Mouse (Mus musculus) stomach, embryonic 15.5 days (tissue): ENCODE data around the gene Hist1h2bl. TPM values are rescaled to one million over a fixed set of nuclear protein-coding genes. Genes with fewer than 3 reads are reported as not detected.
"Not testable (repeated sequence)": the region's sequence is repeated elsewhere in the genome, so short reads cannot be mapped to it uniquely, and the experiment has no call there.

Experiments used
- ATAC-seq: fragments of 200-750 bp; cut with Nextera tagmentation; 2 replicates; pipeline ENCODE4 v1.8.0; 2017; ENCODE audit warnings: low read depth, moderate number of reproducible peaks, moderate TSS enrichment; ENCODE audit not compliant: insufficient read depth, low FRiP score
- H3K27ac ChIP-seq: fragments of 300-500 bp; sonication (generic); 2 replicates; pipeline ENCODE4 v1.5.1; 2015; ENCODE audit warnings: mild to moderate bottlenecking, inconsistent platforms
- H3K27me3 ChIP-seq: fragments of 300-500 bp; sonication (generic); replicated peaks from 2 replicates; pipeline ENCODE4 v1.6.1; 2015; ENCODE audit warnings: inconsistent platforms
- H3K36me3 ChIP-seq: fragments of 300-500 bp; sonication (generic); 2 replicates; pipeline ENCODE4 v1.6.1; 2015; ENCODE audit warnings: inconsistent platforms
- H3K4me1 ChIP-seq: fragments of 300-500 bp; sonication (generic); 2 replicates; pipeline ENCODE4 v1.6.1; 2015; ENCODE audit warnings: inconsistent platforms
- H3K4me2 ChIP-seq: fragments of 300-500 bp; sonication (generic); 2 replicates; pipeline ENCODE4 v1.6.1; 2015; ENCODE audit warnings: mild to moderate bottlenecking, inconsistent platforms
- H3K4me3 ChIP-seq: fragments of 300-500 bp; sonication (generic); replicated peaks from 2 replicates; pipeline ENCODE4 v1.5.1; 2015; ENCODE audit warnings: inconsistent platforms
- H3K9ac ChIP-seq: fragments of 300-500 bp; sonication (generic); 2 replicates; pipeline ENCODE4 v1.6.1; 2015; ENCODE audit warnings: inconsistent platforms
- H3K9me3 ChIP-seq: fragments of 300-500 bp; sonication (generic); 2 replicates; pipeline ENCODE4 v1.6.1; 2016; ENCODE audit warnings: inconsistent platforms
- WGBS: fragments of 180-500 bp; shearing (Covaris S2); methylation state at CpG from one replicate; pipeline ENCODE4 v1.1.7; 2015; 5-methylcytosine and 5-hydroxymethylcytosine counted together
- polyA plus RNA-seq: library from polyadenylated mRNA; unstranded; fragments of >200 nt; fragmentation: Nextera tagmentation; extraction: Ambion mirVana; gene quantifications from 2 replicates; pipeline ENCODE4 v1.2.1, GENCODE M21; 2015

Gene Hist1h2bl
- polyA plus RNA-seq, 1 experiment from 2014 or later: 4.4 TPM

- 38% methylated on average over 1 of the region's 1 CpGs for WGBS
- Histone ChIP-seq H3K4me3 (no peak overlapping the region), H3K36me3 (no peaks in the 10 kb centered on the region), H3K9me3 (no peaks in the 10 kb centered on the region), H3K27me3 (no peaks in the 10 kb centered on the region), H3K9ac (no peak overlapping the region), H3K4me2 (no peak overlapping the region), H3K4me1 (peaks cover 7% of the 10 kb centered on the region; the same call in 1 of the 2 replicates), H3K27ac (no peak overlapping the region)
- no peak for ATAC-seq
Measured at GRCm38 (mm10) chr13:21745006-21745405, 29.1 kb upstream of the Hist1h2bl start.

DNA sequence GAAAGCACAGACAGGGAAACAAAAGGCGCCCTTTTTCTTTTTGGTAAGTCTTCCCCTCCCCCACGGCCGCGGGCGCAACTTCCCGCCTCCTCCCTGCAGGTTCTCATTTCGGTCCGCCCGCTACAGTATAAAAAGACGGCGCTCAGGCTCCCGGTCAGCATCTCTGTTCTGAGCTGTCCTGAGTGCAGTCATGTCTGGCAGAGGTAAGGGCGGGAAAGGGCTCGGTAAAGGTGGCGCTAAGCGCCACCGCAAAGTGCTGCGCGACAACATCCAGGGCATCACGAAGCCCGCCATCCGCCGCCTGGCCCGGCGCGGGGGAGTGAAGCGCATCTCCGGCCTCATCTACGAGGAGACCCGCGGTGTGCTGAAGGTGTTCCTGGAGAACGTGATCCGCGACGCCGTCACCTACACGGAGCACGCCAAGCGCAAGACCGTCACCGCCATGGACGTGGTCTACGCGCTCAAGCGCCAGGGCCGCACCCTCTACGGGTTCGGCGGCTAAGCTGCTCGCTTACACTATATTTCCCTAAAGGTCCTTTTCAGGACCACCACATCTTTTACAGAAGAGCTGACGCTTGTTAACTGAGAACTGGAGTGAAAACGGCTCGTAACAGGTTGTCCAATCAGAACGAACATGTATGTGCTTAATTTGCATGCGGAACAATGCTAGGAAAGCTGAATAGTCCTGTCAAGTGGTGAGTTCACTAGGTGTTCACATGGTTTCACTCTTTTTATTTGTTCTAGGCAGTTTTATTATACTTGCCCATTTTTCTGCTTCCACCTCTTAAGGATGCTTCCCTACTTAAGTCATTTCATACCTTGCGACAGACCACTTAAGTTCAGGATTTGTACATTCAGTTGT, 19.2 kb upstream of the Hist1h2bl start, which contains the start of gene Hist1h4j:
Hist1h4j (plus strand) TSS at position 159 of the 862 bp plus-strand sequence.
- Histone ChIP-seq H3K4me3 (peak within 1 kb of the TSS; percentile 55), H3K4me2 (peak within 1 kb of the TSS; percentile 67), H3K9ac (peak within 1 kb of the TSS; percentile 35; the same call in 1 of the 2 replicates), H3K27ac (peak within 1 kb of the TSS; percentile 96)
- H3K36me3 ChIP-seq, H3K9me3 ChIP-seq, H3K27me3 ChIP-seq, H3K4me1 ChIP-seq: not testable (repeated sequence)
- ATAC-seq: peak; percentile 92
- under 1% methylated on average over 46 of the region's 56 CpGs for WGBS

DNA sequence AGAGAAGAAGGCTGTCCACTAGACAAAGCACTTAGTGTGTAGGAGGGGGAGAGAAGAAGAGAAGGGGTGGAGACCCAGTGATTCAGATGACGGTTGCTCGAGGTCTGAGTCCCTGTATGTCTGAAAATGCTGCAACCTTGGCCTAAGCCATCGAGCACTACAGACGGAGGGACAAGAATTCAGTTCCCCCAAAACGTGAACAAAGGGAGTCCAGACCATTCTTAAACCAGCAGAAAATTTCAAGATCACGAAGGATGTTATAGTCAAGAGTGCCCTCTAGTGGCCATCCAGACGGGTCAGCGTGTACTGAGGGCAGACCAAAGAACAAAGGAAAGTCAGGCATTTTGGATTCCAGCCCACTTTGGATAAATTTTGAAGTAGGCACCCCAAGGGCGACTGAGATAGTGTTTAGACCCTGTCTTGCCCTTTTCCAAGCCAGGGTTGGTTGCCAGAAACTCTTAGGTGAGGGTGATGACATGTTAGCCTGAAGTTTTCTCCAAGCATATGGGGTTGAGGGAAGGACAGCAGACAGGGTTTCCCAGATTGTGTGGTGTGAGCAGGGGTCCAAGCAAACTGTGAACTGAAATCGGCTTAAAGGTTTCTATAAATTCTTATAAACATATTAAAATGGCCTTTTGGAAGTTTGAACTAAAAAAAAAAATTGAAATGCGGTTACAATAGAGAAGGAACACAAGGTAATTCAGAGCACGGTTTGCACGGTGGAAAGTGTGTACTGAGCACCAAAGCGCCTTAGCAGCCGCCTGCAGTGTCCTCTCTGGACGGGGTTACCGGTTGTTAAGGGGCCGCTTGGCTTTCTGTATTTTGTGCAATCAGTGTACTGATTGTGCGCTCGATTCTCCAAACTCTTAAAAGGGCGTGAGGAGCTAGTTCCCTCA, 18.3 kb upstream of the Hist1h2bl start:
- H3K27ac ChIP-seq: peak overlapping the region; percentile 96
- H3K27me3 ChIP-seq: no peaks in the 10 kb centered on the region
- peak overlapping the region; percentile 35; the same call in 1 of the 2 replicates for H3K9ac ChIP-seq
- no peaks in the 10 kb centered on the region for H3K9me3 ChIP-seq
- WGBS: under 1% methylated on average over 21 of the region's 21 CpGs
- peak; percentile 66 for ATAC-seq
- H3K4me1 ChIP-seq: no peaks in the 10 kb centered on the region
- H3K4me3 ChIP-seq: peak overlapping the region; percentile 55
- peak overlapping the region; percentile 67 for H3K4me2 ChIP-seq
- no peaks in the 10 kb centered on the region for H3K36me3 ChIP-seq

- H3K4me2 ChIP-seq: no peak overlapping the region
- ATAC-seq: no peak
- no peaks in the 10 kb centered on the region for H3K36me3 ChIP-seq
- no peaks in the 10 kb centered on the region for H3K4me1 ChIP-seq
- no peaks in the 10 kb centered on the region for H3K27me3 ChIP-seq
- H3K27ac ChIP-seq: peak overlapping the region; percentile 33; the same call in 1 of the 2 replicates
- WGBS: 73% methylated on average over 5 of the region's 5 CpGs
- H3K9ac ChIP-seq: no peak overlapping the region
- H3K9me3 ChIP-seq: no peaks in the 10 kb centered on the region
- no peak overlapping the region for H3K4me3 ChIP-seq
Measured at GRCm38 (mm10) chr13:21733466-21733865, 17.5 kb upstream of the Hist1h2bl start.

GRCm38 (mm10) chr13:21729544-21729943, 13.6 kb upstream of the Hist1h2bl start:
- no peak overlapping the region for H3K9ac ChIP-seq

DNA sequence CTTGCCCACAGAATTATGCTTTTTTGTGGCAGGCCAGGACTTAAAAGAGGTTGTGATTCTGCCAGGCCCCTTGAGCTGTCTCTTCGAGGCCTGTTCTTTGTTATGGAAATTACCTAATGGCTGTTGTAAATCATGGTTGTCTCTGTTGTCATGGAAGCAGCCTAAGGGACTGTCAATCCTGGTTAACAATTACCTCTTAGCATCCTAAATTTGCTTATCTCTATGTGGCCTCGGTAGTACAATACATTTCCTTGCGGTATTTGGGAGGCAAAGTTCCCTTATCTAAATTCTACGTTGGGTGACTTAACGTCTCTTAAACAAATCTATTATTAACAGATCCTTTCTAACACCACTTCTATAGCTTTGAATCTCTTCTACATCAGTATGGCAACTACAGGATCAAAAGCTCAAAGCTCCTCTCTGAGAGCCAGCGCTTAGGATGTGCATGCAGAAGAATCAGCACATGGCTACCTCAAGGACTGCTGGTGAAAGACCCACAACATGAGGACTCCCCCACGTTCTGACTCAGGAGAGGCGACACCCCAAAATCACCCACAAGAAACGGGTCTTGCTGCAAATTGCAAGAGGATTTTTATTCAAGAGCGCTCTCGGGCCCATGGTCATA, 12.1 kb upstream of the Hist1h2bl start:
- Histone ChIP-seq H3K27ac (no peak overlapping the region), H3K9me3 (no peaks in the 10 kb centered on the region), H3K4me2 (no peak overlapping the region), H3K9ac (no peak overlapping the region), H3K4me1 (no peaks in the 10 kb centered on the region), H3K36me3 (no peaks in the 10 kb centered on the region), H3K4me3 (no peak overlapping the region), H3K27me3 (no peaks in the 10 kb centered on the region)
- no peak for ATAC-seq
- 40% methylated on average over 11 of the region's 11 CpGs for WGBS

More at GRCm38 (mm10) chr13:21729544-21729943, 13.6 kb upstream of the Hist1h2bl start:
- Histone ChIP-seq H3K27me3 (no peaks in the 10 kb centered on the region), H3K4me3 (no peak overlapping the region), H3K4me1 (no peaks in the 10 kb centered on the region), H3K9me3 (no peaks in the 10 kb centered on the region), H3K4me2 (no peak overlapping the region), H3K36me3 (no peaks in the 10 kb centered on the region), H3K27ac (no peak overlapping the region)
- 67% methylated on average over 1 of the region's 1 CpGs for WGBS
- no peak for ATAC-seq

DNA sequence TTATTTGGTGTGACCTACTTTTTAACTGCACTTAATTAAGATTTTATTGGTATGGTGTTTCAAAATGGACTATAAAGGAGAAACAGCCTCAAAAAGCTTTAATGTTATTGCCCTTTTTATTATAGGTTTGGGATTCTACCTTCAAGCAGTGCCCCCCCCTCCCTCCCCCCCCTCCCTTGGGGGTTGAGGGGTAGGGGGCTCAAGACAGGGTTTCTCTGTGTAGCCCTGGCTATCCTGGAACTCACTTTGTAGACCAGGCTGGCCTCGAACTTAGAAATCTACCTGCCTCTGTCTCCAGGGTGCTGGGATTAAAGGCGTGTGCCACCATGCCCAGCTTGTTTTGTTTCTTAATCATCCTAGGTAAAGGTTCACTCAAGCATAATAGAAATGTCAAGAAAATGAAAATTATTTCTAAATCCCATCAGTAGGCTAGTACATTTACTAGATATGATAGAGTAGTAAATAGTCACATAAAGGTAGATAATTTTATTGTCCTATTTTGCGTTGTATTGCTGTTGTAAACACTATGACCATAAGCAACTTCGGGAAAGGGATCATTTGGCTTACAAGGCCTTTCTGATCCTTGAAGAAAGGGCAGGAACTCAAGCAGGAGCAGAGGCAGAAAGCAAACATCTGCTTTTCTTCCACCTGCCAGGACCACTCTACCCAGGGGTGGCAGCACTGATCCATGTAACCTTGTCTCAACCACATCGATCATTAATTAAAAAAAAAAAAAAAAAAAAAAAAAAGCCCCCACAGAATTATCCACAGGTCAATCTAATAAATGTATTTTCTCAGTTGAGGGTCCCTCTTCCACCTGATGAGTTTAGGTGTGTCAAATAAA, 7.3 kb upstream of the Hist1h2bl start:
- H3K4me1 ChIP-seq: peaks cover 13% of the 10 kb centered on the region
- no peak overlapping the region for H3K4me3 ChIP-seq
- no peaks in the 10 kb centered on the region for H3K36me3 ChIP-seq
- H3K27me3 ChIP-seq: no peaks in the 10 kb centered on the region
- peak overlapping the region; percentile 62 for H3K4me2 ChIP-seq
- peak overlapping the region; percentile 91 for H3K27ac ChIP-seq
- WGBS: 35% methylated on average over 5 of the region's 5 CpGs
- no peak for ATAC-seq
- H3K9me3 ChIP-seq: no peaks in the 10 kb centered on the region
- H3K9ac ChIP-seq: no peak overlapping the region

DNA sequence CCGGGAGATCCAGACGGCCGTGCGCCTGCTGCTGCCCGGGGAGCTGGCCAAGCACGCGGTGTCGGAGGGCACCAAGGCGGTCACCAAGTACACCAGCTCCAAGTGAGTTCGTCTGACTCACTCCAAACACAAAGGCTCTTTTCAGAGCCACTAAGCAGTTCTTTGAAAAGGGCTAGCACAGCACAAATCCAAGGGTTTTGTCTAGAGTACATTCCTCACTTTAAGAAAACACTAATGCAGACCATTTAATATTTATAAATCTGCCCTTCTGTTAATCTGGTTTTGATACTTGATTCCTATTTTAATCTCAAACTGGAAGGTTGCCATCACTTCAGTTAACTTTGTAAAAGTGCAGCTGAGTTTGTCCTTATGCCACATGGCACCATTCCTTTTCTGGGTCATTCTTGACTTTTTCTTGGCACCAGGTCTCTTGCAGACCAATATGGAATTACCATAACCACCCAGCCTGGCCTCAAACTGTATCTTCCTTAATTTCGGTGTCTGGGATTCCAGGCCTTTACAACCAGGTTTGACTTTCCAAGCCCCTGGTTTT, 6.5 kb upstream of the Hist1h2bl start:
- peak; percentile 3; the same call in 1 of the 2 replicates for ATAC-seq
- WGBS: 3% methylated on average over 11 of the region's 11 CpGs
- peak overlapping the region; percentile 2; the same call in 1 of the 2 replicates for H3K9ac ChIP-seq

GRCm38 (mm10) chr13:21721757-21722372, 5.9 kb upstream of the Hist1h2bl start, which contains the start of gene Hist1h2bm:
Gene Hist1h2bm (plus strand): TSS chr13:21722044.
- H3K27ac ChIP-seq: peak within 1 kb of the TSS; percentile 91
- not testable (repeated sequence) for H3K9me3 ChIP-seq, H3K27me3 ChIP-seq, H3K36me3 ChIP-seq
- H3K9ac ChIP-seq: peak within 1 kb of the TSS; percentile 2; the same call in 1 of the 2 replicates
- H3K4me2 ChIP-seq: peak within 1 kb of the TSS; percentile 62
- H3K4me1 ChIP-seq: peaks cover 16% of the 10 kb centered on the region
- under 1% methylated on average over 33 of the region's 37 CpGs for WGBS
- peak; percentile 96 for ATAC-seq
- peak within 1 kb of the TSS; percentile 41 for H3K4me3 ChIP-seq

More for the DNA sequence above, 6.5 kb upstream of the Hist1h2bl start:
- Histone ChIP-seq H3K36me3 (no peaks in the 10 kb centered on the region), H3K27ac (peak overlapping the region; percentile 91), H3K9me3 (no peaks in the 10 kb centered on the region), H3K4me3 (peak overlapping the region; percentile 35), H3K4me2 (peak overlapping the region; percentile 62), H3K4me1 (peaks cover 16% of the 10 kb centered on the region), H3K27me3 (no peaks in the 10 kb centered on the region)

DNA sequence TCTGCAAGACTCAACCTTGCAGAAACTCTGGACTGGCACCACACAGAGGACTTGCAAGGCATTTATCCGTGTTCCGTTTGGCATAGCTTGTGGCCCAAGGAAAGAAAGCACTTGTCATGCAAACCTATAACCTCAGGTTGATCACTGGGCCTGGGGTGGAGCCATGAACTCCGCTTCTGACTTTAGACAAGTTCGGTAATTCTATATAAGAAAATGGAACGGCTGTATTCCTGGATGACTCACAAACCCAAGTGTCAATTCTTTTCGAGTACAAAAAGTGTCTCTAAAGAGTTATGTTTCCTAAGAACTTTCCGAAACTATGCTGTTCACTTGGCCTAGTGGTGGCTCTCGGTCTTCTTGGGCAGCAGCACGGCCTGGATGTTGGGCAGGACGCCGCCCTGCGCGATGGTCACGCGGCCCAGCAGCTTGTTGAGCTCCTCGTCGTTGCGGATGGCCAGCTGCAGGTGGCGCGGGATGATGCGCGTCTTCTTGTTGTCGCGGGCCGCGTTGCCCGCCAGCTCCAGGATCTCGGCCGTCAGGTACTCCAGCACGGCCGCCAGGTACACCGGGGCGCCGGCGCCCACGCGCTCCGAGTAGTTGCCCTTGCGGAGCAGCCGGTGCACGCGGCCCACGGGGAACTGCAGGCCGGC, 5.3 kb upstream of the Hist1h2bl start:
- H3K27ac ChIP-seq: peak overlapping the region; percentile 86
- 2% methylated on average over 20 of the region's 44 CpGs for WGBS
- H3K9ac ChIP-seq, H3K9me3 ChIP-seq, H3K27me3 ChIP-seq, H3K36me3 ChIP-seq: not testable (repeated sequence)
- peak overlapping the region; percentile 44 for H3K4me2 ChIP-seq
- ATAC-seq: peak; percentile 2; the same call in 1 of the 2 replicates
- peak overlapping the region; percentile 41 for H3K4me3 ChIP-seq
- H3K4me1 ChIP-seq: peaks cover 16% of the 10 kb centered on the region
